Mouse (Mus musculus) liver, embryonic 12.5 days (tissue): ENCODE results near the gene Slc9a9. TPM values are rescaled to one million over a fixed set of nuclear protein-coding genes. Genes with fewer than 3 reads are reported as not detected.

Source experiments
- ATAC-seq: fragments of 200-750 bp; cut with Nextera tagmentation; 2 replicates; pipeline ENCODE4 v1.8.0; 2017; ENCODE audit warnings: moderate number of reproducible peaks, mild to moderate bottlenecking, moderate library complexity
- H3K27ac ChIP-seq: fragments of 300-500 bp; sonication (generic); 2 replicates; pipeline ENCODE4 v1.5.1; 2016; ENCODE audit warnings: mild to moderate bottlenecking
- H3K27me3 ChIP-seq: fragments of 300-500 bp; sonication (generic); replicated peaks from 2 replicates; pipeline ENCODE4 v1.6.1; 2016; ENCODE audit warnings: mild to moderate bottlenecking, moderate library complexity
- H3K36me3 ChIP-seq: fragments of 300-500 bp; sonication (generic); 2 replicates; pipeline ENCODE4 v1.6.1; 2016; ENCODE audit warnings: mild to moderate bottlenecking, moderate library complexity
- H3K4me1 ChIP-seq: fragments of 300-500 bp; sonication (generic); 2 replicates; pipeline ENCODE4 v1.6.1; 2016
- H3K4me2 ChIP-seq: fragments of 300-500 bp; sonication (generic); 2 replicates; pipeline ENCODE4 v1.6.1; 2016; ENCODE audit warnings: mild to moderate bottlenecking, moderate library complexity
- H3K4me3 ChIP-seq: fragments of 300-500 bp; sonication (generic); 2 replicates; pipeline ENCODE4 v1.5.1; 2016; ENCODE audit warnings: mild to moderate bottlenecking, moderate library complexity
- H3K9ac ChIP-seq: fragments of 300-500 bp; sonication (generic); 2 replicates; pipeline ENCODE4 v1.6.1; 2016; ENCODE audit warnings: mild to moderate bottlenecking, moderate library complexity
- H3K9me3 ChIP-seq: fragments of 300-500 bp; sonication (generic); replicated peaks from 2 replicates; pipeline ENCODE4 v1.6.1; 2016; ENCODE audit warnings: mild to moderate bottlenecking, moderate library complexity
- WGBS: fragments of 180-500 bp; shearing (Covaris S2); methylation state at CpG from one replicate; pipeline ENCODE4 v1.1.7; 2016; ENCODE audit not compliant: insufficient replicate concordance; 5-methylcytosine and 5-hydroxymethylcytosine counted together
- polyA plus RNA-seq: library from polyadenylated mRNA; unstranded; fragments of >200 nt; fragmentation: Nextera tagmentation; extraction: Ambion mirVana; gene quantifications from 2 replicates; pipeline ENCODE4 v1.2.1, GENCODE M21; 2016

The Slc9a9 gene
- polyA plus RNA-seq, 1 experiment from 2014 or later, result 1.6 TPM

DNA sequence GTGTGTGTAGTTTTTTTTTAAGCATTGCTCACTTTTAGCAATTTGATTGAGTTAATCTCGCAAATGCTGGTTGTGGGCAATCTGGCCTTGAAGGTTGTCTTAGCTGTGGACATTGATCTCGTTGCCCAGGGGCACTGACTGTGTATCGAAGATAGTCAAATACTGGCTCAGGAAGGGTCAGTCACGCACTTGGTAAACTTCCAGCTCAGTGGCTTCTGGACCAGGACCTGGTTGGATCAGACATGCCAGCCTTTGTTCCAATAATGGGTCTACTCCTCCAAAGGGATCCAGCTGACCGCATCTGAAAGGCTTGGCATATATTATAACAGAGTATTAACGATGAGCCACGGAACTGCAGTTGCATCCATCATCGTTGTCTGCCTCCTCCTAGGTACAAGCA lies 489.2 kb downstream of the Slc9a9 start:
- Histone ChIP-seq H3K4me1 (no peaks in the 10 kb centered on the region), H3K4me2 (no peak overlapping the region), H3K9me3 (no peaks in the 10 kb centered on the region), H3K27me3 (no peaks in the 10 kb centered on the region), H3K27ac (no peak overlapping the region), H3K4me3 (no peak overlapping the region), H3K36me3 (no peaks in the 10 kb centered on the region), H3K9ac (no peak overlapping the region)
- 72% methylated on average over 8 of the region's 8 CpGs for WGBS
- ATAC-seq, result no peak

DNA sequence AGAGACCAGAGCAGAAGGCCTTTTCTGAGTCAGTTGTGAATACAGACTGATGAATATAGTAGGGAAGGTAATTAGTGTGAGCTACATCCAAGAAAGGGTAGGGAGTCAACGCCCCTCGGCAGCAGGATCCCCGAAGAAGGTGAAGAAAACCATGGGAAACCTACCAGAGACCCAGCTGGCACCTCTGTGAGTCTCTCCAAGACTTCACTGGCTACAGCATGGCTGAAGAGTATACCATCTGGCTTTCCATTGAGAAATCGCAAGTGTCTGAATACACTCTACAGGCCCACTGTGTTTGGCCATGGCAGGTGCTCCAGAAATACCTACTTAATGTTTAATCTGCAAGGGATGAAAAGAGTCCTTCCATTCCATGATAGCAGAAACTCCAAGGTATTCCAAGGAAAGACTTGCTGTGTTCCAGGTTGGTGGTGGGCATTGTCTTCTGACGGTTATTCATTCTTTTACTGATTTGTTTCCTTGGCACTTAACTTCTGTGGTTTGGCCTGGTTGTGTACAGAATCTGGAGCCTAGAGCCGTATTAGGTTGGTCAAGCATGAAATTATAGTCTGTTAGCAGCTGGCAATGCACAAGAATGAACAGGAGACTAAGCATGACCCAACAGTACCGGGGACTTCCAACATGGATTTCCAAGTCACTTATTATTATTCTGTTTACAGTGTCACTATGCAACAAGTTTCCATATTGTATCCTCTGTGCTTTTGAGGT lies 491.0 kb downstream of the Slc9a9 start:
- 76% methylated on average over 7 of the region's 7 CpGs for WGBS
- Histone ChIP-seq H3K4me3 (no peak overlapping the region), H3K9me3 (no peaks in the 10 kb centered on the region), H3K27me3 (no peaks in the 10 kb centered on the region), H3K9ac (no peak overlapping the region), H3K36me3 (no peaks in the 10 kb centered on the region), H3K4me2 (no peak overlapping the region), H3K4me1 (no peaks in the 10 kb centered on the region), H3K27ac (no peak overlapping the region)
- ATAC-seq, result no peak

DNA sequence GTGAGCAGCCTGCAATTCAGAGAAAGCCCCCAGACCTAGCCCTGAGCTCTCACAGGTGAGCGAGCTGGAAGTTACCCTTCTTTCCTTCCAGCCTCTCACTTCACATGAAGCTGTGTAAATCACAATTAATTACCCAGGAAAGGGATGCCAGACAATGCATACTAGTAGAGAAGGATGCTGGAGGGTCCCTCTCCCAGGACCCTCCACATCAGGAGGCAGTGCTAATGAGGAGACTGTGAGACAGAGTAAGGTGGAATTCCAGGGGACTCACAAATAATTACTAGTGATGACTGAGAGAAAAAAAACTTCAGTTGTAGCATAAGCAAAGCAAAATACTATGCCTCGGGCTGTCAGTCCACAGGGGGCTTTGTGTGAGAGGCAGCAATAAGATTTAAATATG lies 492.0 kb downstream of the Slc9a9 start:
- Histone ChIP-seq H3K9me3 (no peaks in the 10 kb centered on the region), H3K27ac (no peak overlapping the region), H3K4me2 (no peak overlapping the region), H3K36me3 (no peaks in the 10 kb centered on the region), H3K27me3 (no peaks in the 10 kb centered on the region), H3K4me3 (no peak overlapping the region), H3K4me1 (no peaks in the 10 kb centered on the region), H3K9ac (no peak overlapping the region)
- ATAC-seq, result no peak
- WGBS, result 71% methylated on average over 2 of the region's 2 CpGs

DNA sequence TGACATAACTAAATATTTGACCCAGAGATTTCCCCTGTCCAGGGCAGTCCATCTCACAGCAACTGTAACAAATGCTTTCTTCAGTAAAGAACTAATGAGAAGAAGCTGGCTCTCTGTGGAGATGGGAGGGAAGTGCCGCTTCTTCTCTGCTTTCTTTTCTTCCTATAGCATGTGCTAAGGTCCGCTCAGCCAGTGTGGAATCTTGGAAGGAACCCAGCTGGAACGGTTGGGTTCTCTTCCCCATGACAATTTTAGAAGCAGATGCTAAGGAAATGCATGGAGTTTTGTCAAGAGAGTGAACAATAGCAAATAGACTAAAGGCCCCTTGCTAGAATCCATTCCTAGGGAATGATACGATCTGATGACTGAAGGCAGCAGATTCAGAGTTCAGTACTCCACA lies 496.5 kb downstream of the Slc9a9 start:
- no peak overlapping the region for H3K4me2 ChIP-seq
- no peaks in the 10 kb centered on the region for H3K4me1 ChIP-seq
- no peaks in the 10 kb centered on the region for H3K36me3 ChIP-seq
- H3K9ac ChIP-seq, result no peak overlapping the region
- no peak overlapping the region for H3K27ac ChIP-seq
- no peaks in the 10 kb centered on the region for H3K27me3 ChIP-seq
- WGBS, result 67% methylated on average over 4 of the region's 4 CpGs
- no peak overlapping the region for H3K4me3 ChIP-seq
- H3K9me3 ChIP-seq, result no peaks in the 10 kb centered on the region
- no peak for ATAC-seq

DNA sequence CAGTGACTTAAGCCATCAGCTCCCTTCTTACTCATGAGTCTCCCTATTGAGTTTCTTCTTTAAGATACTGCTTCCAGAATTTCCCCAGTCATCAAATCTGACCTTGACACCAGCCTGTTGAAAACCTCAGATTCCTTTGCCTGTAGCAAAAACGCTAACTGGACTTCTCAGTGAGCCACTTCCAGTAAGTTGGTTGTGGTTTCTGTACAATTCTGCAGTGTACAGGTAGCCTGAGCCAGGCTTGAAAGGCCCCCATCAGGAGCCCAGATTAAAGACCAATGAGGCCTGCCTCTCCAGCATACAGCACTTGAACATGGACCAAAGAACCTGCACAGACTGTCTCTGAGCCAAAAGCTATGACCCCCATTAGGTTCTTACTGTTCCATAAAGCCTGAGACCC lies 498.1 kb downstream of the Slc9a9 start:
- Histone ChIP-seq H3K27me3 (no peaks in the 10 kb centered on the region), H3K9me3 (no peaks in the 10 kb centered on the region), H3K9ac (no peak overlapping the region), H3K4me1 (no peaks in the 10 kb centered on the region), H3K4me2 (no peak overlapping the region), H3K36me3 (no peaks in the 10 kb centered on the region), H3K27ac (no peak overlapping the region), H3K4me3 (no peak overlapping the region)
- WGBS, result 39% methylated on average over 1 of the region's 1 CpGs
- ATAC-seq, result no peak

DNA sequence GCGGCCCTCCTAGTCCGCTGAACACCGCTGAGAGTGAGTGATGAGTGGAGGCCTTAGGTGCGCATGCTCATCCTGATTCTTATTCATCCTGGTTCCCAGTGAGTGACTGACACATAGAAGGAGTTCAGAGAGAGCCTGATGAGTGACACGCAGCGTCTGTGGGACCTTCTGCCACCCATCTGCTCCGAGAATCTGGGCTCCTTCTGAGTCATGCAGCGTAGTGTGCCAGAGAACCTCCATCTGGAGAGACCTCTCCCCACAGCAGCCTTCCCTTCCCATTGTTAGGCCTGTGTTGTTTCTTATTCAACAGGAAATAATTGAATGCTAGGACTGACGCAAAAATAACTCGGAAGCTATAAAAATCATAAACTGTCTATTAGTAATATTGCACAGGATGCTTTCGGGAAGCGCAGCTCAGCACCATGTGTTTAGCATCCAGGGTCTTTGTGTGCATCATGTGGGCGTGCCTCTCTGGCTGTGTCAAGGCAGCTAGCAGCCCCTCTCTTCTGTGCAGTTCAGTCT lies 498.8 kb downstream of the Slc9a9 start:
- H3K27me3 ChIP-seq, result no peaks in the 10 kb centered on the region
- no peak for ATAC-seq
- H3K36me3 ChIP-seq, result no peaks in the 10 kb centered on the region

DNA sequence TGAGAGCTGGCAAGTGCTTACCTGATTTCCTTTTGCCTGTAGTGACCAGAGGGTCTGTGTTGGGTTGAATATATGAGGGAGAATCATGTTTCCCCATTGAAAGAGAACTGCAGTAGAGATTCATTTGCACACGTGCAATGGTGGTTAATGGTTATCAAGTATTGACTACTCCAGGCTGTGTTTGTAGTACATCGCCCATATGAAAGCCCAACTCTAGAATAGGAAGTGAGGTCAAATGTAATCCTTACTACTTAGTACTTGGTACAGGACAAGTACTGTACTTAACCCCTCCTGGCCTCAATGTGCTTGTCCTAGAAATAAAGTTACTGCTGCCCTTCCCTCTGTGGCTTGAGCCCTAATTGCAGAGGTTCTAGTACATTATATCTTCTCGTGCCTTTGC lies 508.5 kb downstream of the Slc9a9 start:
- Histone ChIP-seq H3K27me3 (no peaks in the 10 kb centered on the region), H3K9me3 (no peaks in the 10 kb centered on the region), H3K4me3 (no peak overlapping the region), H3K36me3 (no peaks in the 10 kb centered on the region), H3K27ac (no peak overlapping the region), H3K4me2 (no peak overlapping the region), H3K9ac (no peak overlapping the region), H3K4me1 (no peaks in the 10 kb centered on the region)
- ATAC-seq, result peak; percentile 42; the same call in 1 of the 2 replicates
- WGBS, result 56% methylated on average over 3 of the region's 3 CpGs

More for the DNA sequence above, 498.8 kb downstream of the Slc9a9 start:
- WGBS, result 74% methylated on average over 13 of the region's 13 CpGs
- H3K9ac ChIP-seq, result no peak overlapping the region
- no peak overlapping the region for H3K27ac ChIP-seq
- no peak overlapping the region for H3K4me3 ChIP-seq
- no peaks in the 10 kb centered on the region for H3K4me1 ChIP-seq
- no peaks in the 10 kb centered on the region for H3K9me3 ChIP-seq
- no peak overlapping the region for H3K4me2 ChIP-seq

DNA sequence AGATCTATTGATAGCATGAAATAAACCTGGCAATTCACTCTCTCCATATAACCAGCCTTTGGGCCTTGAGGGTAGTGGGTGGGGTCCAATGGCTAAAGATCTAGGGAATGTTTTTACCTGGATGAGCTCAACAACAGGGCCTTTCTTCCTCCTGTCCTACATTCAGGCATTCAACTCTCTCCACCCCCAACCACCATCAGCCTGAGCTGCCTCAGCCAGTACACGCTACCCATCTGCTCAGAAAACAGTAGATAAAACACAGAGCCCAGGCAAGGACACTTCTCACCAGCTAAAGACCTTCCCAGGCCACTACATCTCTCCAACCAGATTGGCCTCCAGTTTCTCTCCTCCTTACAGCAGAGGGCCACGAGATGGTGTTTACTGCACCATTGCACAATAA lies 510.3 kb downstream of the Slc9a9 start:
- no peaks in the 10 kb centered on the region for H3K4me1 ChIP-seq
- no peaks in the 10 kb centered on the region for H3K9me3 ChIP-seq
- no peak overlapping the region for H3K27ac ChIP-seq
- no peak overlapping the region for H3K9ac ChIP-seq
- H3K27me3 ChIP-seq, result no peaks in the 10 kb centered on the region
- no peak overlapping the region for H3K4me3 ChIP-seq
- WGBS, result 43% methylated on average over 2 of the region's 2 CpGs
- no peaks in the 10 kb centered on the region for H3K36me3 ChIP-seq
- ATAC-seq, result no peak
- H3K4me2 ChIP-seq, result no peak overlapping the region

DNA sequence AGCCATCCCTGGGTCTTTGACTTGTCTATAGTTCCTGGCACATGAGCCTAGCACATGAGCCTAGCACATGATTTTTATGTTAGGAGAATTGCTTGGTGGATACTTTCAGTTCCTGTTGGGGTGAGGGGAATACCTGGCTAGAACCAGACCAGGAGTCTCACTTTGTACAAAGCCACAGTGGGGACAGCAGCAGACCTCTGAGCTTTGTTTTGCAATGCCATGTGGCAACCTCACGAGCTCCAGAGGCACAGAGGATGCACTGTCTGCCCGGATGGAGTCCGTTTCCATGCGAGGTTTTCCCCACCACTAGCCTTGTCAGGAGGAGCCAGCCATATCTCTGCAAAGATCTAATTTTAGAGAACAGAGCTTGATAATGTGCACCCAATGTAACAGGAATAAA lies 510.9 kb downstream of the Slc9a9 start:
- 55% methylated on average over 4 of the region's 4 CpGs for WGBS
- Histone ChIP-seq H3K27me3 (no peaks in the 10 kb centered on the region), H3K27ac (no peak overlapping the region), H3K4me1 (no peaks in the 10 kb centered on the region), H3K36me3 (no peaks in the 10 kb centered on the region), H3K9ac (no peak overlapping the region), H3K9me3 (no peaks in the 10 kb centered on the region), H3K4me2 (no peak overlapping the region), H3K4me3 (no peak overlapping the region)
- ATAC-seq, result peak; percentile 38; the same call in 1 of the 2 replicates

DNA sequence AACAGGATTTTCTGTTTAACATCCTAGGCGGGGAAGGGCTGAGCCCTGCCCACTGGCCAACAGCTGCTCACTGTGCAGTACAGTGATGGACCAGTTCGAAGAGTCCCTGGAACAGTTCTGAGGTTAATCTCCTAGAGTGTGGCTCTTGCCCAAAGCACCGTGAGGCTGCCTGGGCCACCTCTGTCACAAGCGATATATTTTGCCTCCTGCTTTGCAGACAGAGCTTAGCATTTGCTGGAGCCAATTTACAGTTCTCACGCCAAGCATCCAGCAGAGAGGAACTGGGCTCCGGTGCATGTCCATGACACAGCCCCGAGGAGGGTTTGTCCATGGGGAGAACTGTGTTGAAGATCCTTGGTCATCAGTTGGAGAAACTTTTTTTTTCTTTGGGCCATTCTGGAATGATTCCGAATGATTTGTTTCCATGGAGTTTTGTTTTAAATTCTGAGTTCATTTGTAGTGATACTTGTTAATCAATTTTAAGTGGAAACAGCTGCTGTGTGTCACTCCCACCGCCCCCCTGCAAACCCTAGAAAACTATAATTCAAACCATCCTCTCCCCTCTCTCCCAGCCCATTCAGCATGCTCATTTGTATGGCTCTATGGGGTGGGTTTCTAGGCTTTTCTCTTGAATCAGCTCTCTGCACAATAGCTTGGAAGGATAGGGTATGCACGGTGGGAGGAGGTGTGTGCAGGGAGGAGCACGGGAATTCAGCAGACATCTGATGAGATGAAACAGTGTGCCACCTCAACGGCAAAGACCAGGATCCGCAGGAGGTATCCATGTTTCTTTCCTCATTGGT lies 511.7 kb downstream of the Slc9a9 start:
- Histone ChIP-seq H3K36me3 (no peaks in the 10 kb centered on the region), H3K4me1 (no peaks in the 10 kb centered on the region), H3K9ac (no peak overlapping the region), H3K27me3 (no peaks in the 10 kb centered on the region), H3K4me3 (no peak overlapping the region), H3K27ac (no peak overlapping the region), H3K9me3 (no peaks in the 10 kb centered on the region), H3K4me2 (no peak overlapping the region)
- WGBS, result 79% methylated on average over 13 of the region's 13 CpGs
- no peak for ATAC-seq

DNA sequence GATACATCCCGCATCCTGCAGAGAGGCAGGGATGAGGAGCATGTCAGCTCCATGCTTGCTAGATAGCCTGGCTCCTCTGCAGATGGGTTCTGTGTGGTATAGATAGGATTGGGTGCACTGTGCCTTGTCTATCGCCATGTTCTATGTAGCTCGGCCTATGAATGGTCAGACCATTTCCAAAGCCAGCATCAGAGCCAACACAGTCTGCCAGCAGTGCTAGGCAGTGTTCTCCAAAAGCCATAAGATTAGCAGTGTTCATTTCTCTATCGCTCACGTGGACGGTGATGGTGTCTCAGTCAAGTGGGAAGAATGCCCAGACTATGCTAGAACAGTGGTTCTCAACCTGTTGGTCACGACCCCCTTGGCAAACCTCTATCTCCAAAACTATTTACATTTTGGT lies 512.6 kb downstream of the Slc9a9 start:
- no peak for ATAC-seq
- no peaks in the 10 kb centered on the region for H3K27me3 ChIP-seq
- no peak overlapping the region for H3K4me2 ChIP-seq
- H3K4me3 ChIP-seq, result no peak overlapping the region
- H3K9me3 ChIP-seq, result no peaks in the 10 kb centered on the region
- no peaks in the 10 kb centered on the region for H3K36me3 ChIP-seq
- no peak overlapping the region for H3K27ac ChIP-seq
- H3K9ac ChIP-seq, result no peak overlapping the region
- H3K4me1 ChIP-seq, result no peaks in the 10 kb centered on the region
- 74% methylated on average over 7 of the region's 7 CpGs for WGBS

DNA sequence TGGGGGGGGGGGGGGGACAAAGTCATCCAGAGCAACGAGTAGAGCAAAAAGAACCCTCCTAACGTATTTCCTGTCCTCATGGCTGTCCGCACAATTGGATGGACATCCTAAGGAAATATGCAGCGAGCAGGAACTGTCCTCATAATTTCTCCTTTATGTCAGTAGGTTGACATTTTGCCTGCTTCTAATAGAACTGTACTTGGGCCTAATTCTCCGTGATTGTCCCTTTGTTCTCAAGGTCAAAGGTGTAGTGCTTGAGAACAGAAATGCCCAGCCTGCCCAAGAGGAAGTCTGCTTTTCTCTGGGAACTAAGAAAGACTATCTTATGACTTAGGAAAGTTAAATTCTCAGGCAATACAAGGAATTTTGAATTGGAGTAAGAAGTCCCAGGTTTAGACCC lies 514.7 kb downstream of the Slc9a9 start:
- no peak overlapping the region for H3K27ac ChIP-seq
- no peak overlapping the region for H3K9ac ChIP-seq
- no peak for ATAC-seq
- WGBS, result 70% methylated on average over 5 of the region's 5 CpGs
- H3K4me1 ChIP-seq, result no peaks in the 10 kb centered on the region
- no peaks in the 10 kb centered on the region for H3K9me3 ChIP-seq
- no peaks in the 10 kb centered on the region for H3K36me3 ChIP-seq
- H3K4me3 ChIP-seq, result no peak overlapping the region
- no peak overlapping the region for H3K4me2 ChIP-seq
- no peaks in the 10 kb centered on the region for H3K27me3 ChIP-seq
